Mouse (Mus musculus) Muller cell, postnatal 12 days (primary cell): Measurements from ENCODE around the gene Rpl9-ps6.

Source experiments
- DNase-seq: peaks from one replicate; pipeline ENCODE4 v3.0.0-alpha.2; 2015; ENCODE audit errors: inconsistent ontology term

Rpl9-ps6 gene

GRCm38 (mm10) chr19:32466478-32466877 is at the start of gene Rpl9-ps6:
Gene Rpl9-ps6, minus strand, starts transcription at chr19:32466578.
- DNase-seq, result no peak

GRCm38 (mm10) chr19:32512518-32512917 is 46.1 kb upstream of the Rpl9-ps6 start:
- no peak for DNase-seq

- DNase-seq, result no peak
These were observed 44.6 kb upstream of the Rpl9-ps6 start for GRCm38 (mm10) chr19:32510962-32511361.

- no peak for DNase-seq
These were observed 43.9 kb upstream of the Rpl9-ps6 start for GRCm38 (mm10) chr19:32510267-32510666.

GRCm38 (mm10) chr19:32507526-32507925 is 41.1 kb upstream of the Rpl9-ps6 start:
- DNase-seq, result no peak

- no peak for DNase-seq
These were observed 40.7 kb upstream of the Rpl9-ps6 start for GRCm38 (mm10) chr19:32507100-32507499.

GRCm38 (mm10) chr19:32506514-32506913 is 40.1 kb upstream of the Rpl9-ps6 start:
- DNase-seq, result no peak

GRCm38 (mm10) chr19:32506081-32506480 is 39.7 kb upstream of the Rpl9-ps6 start:
- no peak for DNase-seq

GRCm38 (mm10) chr19:32501414-32501813 is 35.0 kb upstream of the Rpl9-ps6 start:
- DNase-seq, result peak; percentile 18

GRCm38 (mm10) chr19:32498002-32498401 is 31.6 kb upstream of the Rpl9-ps6 start:
- DNase-seq, result no peak

GRCm38 (mm10) chr19:32497411-32497810 is 31.0 kb upstream of the Rpl9-ps6 start:
- DNase-seq, result no peak

GRCm38 (mm10) chr19:32495034-32495433 is 28.7 kb upstream of the Rpl9-ps6 start:
- DNase-seq, result no peak

- no peak for DNase-seq
These were observed 28.2 kb upstream of the Rpl9-ps6 start for GRCm38 (mm10) chr19:32494611-32495010.

GRCm38 (mm10) chr19:32493471-32493870 is 27.1 kb upstream of the Rpl9-ps6 start:
- no peak for DNase-seq

GRCm38 (mm10) chr19:32492981-32493380 is 26.6 kb upstream of the Rpl9-ps6 start:
- no peak for DNase-seq

GRCm38 (mm10) chr19:32492339-32492738 is 26.0 kb upstream of the Rpl9-ps6 start:
- DNase-seq, result no peak

- no peak for DNase-seq
These were observed 24.6 kb upstream of the Rpl9-ps6 start for GRCm38 (mm10) chr19:32490976-32491375.

- DNase-seq, result no peak
These were observed 23.0 kb upstream of the Rpl9-ps6 start for GRCm38 (mm10) chr19:32489166-32489895.

GRCm38 (mm10) chr19:32487595-32488255 is 21.3 kb upstream of the Rpl9-ps6 start:
- no peak for DNase-seq

GRCm38 (mm10) chr19:32486106-32486724 is 19.8 kb upstream of the Rpl9-ps6 start:
- DNase-seq, result peak; percentile 64

- DNase-seq, result peak; percentile 90
These were observed 19.3 kb upstream of the Rpl9-ps6 start, which contains the start of gene Minpp1 for GRCm38 (mm10) chr19:32485681-32486105. Gene Minpp1, plus strand, starts transcription at chr19:32485769.

GRCm38 (mm10) chr19:32484941-32485660 is 18.7 kb upstream of the Rpl9-ps6 start:
- DNase-seq, result no peak
